Mouse (Mus musculus): ENCODE data around the gene Lrch4. TPM values are rescaled to one million over a fixed set of nuclear protein-coding genes. Genes with fewer than 3 reads are reported as not detected.

Gene Lrch4
- total RNA-seq, 2 experiments from 2014 or later = 19.2 to 23.0 TPM

DNA sequence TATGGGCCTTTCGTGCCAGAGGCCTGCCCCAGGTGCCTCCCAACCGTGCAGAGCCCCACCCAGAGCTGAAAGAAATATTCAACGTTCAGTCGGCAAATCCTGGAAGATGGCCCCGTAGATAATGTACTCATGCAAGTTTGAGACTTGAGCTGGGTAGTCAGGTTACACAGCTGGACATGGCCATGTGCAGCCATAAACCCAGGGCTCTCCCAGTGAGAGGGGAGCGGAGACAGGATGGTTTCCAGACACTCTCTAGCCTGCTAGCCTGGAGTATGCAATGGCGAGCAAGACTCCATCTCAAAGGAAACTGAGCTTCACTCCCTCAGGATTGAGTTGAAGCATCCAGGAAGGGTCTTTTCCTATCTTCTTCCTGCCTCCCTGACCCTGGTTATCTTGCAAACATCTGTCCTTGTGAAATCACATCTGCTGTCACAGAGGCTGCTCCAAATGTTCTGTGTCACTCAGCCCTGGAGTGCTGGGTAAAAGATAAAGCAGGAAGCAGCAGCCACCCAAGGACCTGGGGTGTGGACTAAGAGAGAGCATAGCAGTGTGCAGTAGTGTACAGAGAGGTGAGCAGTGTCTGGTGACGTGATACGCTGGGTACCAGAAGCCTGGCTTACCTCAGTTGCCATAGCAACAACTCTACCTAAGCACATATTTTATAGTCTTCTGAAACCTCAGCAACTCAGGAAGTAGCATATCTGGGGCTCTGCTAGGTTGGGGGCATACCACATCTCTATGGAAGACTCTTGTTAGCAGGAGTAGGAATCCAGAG is 19.1 kb downstream of the Lrch4 start:
- DNase-seq (ENCODE audit: low spot score in 2 of 2) = no peak

GRCm38 (mm10) chr5:137649251-137649650 is 20.3 kb downstream of the Lrch4 start:
- DNase-seq (ENCODE audit: low spot score in 2 of 2) = no peak

- DNase-seq (ENCODE audit: low spot score in 2 of 2) = peak in 1 of 2 experiments; percentile 54
Observed at GRCm38 (mm10) chr5:137649669-137650571, 21.0 kb downstream of the Lrch4 start.

GRCm38 (mm10) chr5:137652474-137652873 is 23.6 kb downstream of the Lrch4 start:
- peak in 1 of 2 experiments; percentile 80 for DNase-seq (ENCODE audit: low spot score in 2 of 2)

DNA sequence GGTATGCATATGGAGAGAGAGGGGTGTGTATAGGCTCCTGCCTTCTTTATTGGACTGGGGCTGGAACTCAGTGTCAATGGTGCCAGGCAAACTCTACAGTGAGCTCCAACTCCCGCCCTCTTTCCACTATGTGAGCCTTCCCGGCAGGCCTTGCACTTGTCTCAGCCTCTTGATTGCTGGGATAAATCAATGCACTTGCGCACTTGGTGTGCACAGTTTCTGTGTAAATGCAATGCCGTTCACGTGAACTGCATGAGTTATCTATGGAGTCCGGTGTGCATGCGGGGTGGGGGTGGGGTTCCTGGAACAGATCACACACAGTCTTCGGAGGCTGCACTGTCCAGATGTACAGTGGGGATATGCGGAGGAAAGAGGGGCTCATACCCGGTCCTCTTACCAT is 24.4 kb downstream of the Lrch4 start:
- no peak for DNase-seq (ENCODE audit: low spot score in 2 of 2)

- DNase-seq (ENCODE audit: low spot score in 2 of 2) = no peak
Observed at GRCm38 (mm10) chr5:137654746-137655145, 25.8 kb downstream of the Lrch4 start.

DNA sequence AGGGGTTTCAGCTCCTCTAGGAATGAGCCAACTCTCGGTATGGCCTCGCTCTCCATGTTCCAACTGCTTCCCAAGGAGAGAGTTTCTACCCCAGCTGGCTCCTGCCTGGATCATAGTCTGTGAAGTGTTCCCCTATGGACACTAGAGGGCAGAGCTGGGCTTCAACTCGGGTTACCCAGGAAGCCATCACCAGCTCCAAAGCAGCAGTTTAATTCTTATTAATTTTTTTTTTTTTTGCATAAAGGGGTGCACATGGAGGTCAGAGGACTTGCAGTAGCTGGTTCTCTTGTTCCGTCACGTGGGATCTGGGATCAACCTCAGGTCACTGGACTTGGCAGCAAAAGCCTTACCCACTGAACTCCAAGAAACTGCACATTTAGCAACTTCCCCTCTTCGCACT is 28.1 kb downstream of the Lrch4 start:
- peak in 1 of 2 experiments; percentile 68 for DNase-seq (ENCODE audit: low spot score in 2 of 2)

DNA sequence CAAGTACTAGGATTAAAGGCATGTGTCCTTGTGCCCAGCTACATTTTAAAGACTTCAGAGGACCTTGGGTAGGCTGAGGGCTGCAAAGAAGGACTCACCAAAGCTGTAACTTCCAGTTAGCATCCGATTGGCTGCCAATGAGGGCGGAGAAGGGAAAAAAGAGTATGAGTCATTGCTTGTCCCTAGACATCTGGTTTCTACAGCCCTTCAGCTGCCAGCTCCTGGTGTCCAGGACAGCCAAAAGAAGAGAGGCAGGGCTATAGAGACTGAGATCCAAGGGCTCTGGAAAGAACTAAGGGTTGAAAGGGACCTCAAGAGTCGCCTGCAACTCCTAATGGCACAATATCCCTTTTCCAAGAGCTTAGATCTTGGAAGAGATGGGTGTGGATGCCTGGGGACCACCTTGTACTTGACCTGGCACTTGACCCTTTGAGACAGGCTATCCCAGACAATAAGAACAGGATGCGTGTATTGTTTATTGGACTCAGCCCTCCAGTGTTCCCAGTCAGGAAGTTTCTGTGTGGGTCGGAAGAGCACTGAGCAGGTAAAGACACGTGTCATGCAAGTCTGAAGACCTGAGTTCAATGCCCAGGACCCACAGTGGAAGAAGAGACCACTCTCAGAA is 31.3 kb downstream of the Lrch4 start:
- peak in 1 of 2 experiments; percentile 65 for DNase-seq (ENCODE audit: low spot score in 2 of 2)

DNA sequence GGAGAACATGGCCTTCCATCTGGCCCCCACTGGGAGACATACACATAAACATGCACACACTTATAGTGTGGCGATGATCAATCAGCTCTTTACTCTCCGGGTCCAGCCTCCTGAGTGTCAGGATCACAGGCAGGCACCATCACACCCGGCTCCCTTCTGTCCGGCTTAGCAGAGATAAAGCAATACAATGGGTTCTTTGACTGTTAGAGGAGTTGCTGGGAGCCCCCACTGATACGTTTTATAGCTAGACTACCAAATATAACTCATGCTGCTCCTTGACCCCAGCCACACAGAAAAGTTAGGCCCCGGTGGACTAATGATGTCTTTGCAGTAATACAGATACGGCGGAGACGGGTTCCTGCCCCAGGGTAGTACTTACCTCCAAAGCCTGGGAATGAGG is 34.1 kb downstream of the Lrch4 start:
- DNase-seq (ENCODE audit: low spot score in 2 of 2) = no peak

GRCm38 (mm10) chr5:137668971-137669370 is 40.0 kb downstream of the Lrch4 start:
- DNase-seq (ENCODE audit: low spot score in 2 of 2) = peak in 1 of 2 experiments; percentile 47

DNA sequence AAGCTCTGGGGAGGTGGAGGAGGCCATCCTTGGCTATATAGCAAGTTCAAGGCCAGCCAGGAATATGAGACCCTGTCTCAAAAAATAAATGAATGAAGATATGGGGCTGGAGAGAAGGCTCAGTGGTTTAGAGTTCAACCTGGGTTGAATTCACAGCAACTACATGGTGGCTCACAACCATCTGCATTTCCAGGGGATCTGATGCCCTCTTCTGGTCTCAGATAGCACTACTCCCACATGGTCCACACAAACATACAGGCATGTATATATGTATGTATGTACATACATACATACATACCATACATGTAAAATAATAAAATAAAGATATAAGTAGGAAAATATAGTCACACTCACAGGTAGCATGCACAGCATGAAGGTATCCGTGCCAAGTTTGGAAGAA is 41.3 kb downstream of the Lrch4 start:
- DNase-seq (ENCODE audit: low spot score in 2 of 2) = no peak

DNA sequence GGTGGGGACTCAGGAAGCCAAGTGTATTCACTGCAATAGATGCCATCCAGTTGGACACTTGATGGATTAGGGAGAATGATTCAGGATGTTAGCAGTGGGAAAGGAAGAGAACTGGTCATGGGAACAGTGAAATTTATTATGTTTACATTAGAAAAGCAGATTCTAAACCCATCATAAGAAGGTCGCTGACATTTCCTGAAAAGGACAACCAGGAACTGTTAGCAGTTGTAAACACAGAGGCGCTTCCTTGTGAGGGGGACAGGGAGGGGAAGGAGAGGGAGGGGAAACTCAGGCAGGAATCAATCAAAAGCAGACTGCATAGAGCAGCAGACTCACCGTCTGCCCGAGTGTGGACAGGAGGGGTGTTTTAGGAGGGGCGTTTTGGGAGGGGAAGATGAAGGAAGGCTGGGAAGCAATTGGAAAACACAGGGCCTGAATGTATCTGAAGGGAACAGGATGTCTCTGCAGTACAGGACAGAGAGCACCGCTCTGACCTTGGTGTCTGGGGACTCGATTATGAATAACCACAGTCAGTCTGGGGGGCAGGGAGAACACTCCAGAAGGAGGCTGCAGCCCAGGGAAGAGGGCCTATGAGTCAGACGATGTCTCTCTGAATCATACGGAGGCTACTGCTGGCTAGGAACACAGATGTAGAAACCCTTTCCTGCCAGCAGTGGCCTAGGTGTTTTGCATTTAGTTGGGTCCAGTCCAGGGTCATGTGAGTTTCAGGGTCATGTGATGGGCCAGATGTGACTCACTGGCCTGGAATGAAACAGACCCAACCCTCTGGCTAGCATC is 42.7 kb downstream of the Lrch4 start:
- peak in 1 of 2 experiments; percentile 34 for DNase-seq (ENCODE audit: low spot score in 2 of 2)

DNA sequence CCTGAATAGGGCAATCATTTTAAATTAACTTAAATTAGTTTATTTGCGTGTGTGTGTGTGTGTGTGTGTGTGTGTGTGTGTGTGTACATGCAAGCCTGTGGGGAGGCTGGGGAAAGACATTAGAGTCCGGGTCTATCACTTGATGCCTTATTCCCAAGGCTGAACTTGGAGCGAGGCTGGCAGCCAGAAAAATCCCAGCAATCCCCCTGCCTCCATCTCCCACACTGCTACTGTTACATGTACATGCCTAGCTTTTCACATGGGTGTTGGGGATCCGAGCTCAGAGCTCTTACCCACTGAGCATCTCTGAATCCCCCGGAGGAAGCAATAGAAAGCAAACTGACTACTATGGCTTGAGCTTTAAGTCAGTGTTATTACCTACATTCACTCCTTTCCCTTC is 43.4 kb downstream of the Lrch4 start:
- no peak for DNase-seq (ENCODE audit: low spot score in 2 of 2)

DNA sequence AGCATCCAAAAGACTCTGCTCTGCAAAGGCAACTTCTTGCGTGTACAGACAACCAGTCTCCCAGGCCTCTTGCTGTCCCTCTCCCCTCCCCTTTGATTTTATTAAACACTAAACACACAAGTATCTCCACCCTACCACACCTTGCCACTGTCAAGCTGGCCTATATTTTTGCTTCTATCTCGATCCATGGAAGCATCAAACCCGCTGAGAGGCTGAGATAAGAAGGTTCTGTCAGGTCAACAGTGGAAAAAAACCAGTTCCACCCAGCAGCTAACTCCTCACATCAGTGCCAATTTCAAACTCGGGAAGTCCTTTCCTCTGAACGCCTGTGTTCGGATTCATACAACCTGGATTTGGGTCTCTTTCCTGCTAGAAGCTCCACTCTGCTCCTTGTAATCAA is 44.1 kb downstream of the Lrch4 start:
- no peak for DNase-seq (ENCODE audit: low spot score in 2 of 2)

GRCm38 (mm10) chr5:137674786-137675185 is 45.9 kb downstream of the Lrch4 start:
- DNase-seq (ENCODE audit: low spot score in 2 of 2) = no peak

DNA sequence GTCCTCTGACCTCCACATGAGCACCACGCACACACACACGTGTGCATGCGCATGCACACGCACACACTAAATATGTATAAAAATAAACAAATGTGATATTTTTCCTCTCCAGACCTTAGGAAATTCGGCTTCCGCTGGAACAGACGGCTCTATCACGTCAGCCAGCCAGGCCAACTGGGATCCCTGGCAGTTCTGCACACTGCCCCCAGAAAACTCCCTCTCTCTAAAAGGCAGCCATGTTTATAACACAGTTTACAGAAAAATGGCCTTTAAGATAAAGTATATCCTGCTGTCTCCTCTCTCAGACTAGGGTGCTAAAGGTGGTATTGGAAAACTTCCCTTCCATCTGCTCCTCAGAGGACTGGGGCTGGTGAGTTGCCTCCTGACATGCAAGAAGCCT is 48.9 kb downstream of the Lrch4 start:
- DNase-seq (ENCODE audit: low spot score in 2 of 2) = no peak

- no peak for DNase-seq (ENCODE audit: low spot score in 2 of 2)
Observed at GRCm38 (mm10) chr5:137678736-137679135, 49.8 kb downstream of the Lrch4 start.

- no peak for DNase-seq (ENCODE audit: low spot score in 2 of 2)
Observed at GRCm38 (mm10) chr5:137679726-137680125, 50.8 kb downstream of the Lrch4 start.

- DNase-seq (ENCODE audit: low spot score in 2 of 2) = no peak
Observed at GRCm38 (mm10) chr5:137682526-137682925, 53.6 kb downstream of the Lrch4 start.

DNA sequence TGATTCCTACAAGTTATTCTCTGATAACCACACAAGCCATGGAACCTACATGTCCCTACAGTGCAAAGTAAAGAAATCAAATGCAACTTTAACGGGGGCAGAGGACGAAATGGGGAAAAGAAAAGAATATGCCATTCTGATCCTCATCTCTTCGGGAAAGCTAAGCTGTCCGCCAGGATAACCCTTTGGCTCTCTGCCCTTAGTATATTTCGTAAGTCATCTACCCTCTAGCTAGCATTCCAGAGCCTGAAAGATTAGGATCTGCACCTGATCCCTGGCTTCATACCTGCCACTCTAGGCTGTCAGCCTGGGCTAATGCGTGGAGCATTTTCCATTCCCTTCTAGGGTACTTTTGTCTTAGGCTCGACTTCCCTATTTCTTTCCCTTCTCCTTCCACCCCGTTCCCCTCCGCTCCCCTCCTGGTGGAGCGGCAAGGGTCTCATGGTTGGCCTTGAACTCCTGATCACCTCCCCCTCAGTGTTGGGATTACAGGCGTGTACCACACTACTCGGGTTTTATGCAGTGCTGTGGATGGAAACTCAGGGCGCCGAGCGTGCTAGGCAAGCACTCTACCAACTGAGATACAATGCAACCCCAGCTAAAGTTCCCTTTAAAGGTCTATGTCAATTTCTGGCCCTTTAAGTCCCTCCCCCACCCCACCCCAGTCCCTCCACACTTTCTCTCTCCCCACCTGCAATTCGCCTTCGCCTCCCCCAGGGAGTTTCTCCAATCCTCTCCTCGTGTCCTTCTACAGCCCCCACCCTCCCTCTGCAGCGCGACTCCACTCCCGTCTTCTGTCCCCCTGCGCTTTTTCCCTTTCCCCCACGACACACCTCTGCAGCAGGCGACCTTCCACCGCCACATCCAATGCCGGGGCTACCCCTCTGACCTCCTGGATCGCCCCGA is 54.7 kb downstream of the Lrch4 start:
- DNase-seq (ENCODE audit: low spot score in 2 of 2) = no peak

Measured in gastrocnemius, postnatal 4 days (tissue).